In the genomic region with DNA sequence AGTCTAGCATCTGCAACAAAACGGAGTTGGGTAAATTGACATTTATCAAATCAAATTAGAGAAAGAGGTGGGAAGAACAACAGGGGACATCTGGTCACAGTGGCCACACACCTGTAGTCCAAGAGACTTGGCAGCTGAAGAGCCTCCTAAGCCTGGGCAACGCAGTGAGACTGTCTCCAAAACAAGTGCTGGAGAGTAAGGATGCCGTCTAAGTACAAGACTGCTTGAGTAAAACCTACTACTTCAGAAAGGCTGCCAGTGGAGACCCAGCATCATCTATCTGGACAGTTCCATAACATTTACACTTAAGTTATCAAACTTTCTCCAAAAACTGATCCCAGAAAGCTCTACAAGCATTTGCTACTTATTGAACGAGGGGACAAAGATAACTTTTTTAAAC, we compare ENCODE assay signal across 8 mouse cellular contexts. TPM values are rescaled to one million over a fixed set of nuclear protein-coding genes. Genes with fewer than 3 reads are reported as not detected.
DNase-seq lines count a peak whose midpoint lies in the region; ATAC-seq and TF ChIP-seq lines count a peak whose summit lies in the region.

No protein-coding gene starts in this region.

- H3K9me3 ChIP-seq in limb, embryonic 14.5 days (ENCODE audit: control insufficient read depth, low read length) = no peaks in the 10 kb centered on the region

- no peak for ATAC-seq in limb, embryonic 14.5 days (ENCODE audit: low FRiP score, low read depth)

- no peak overlapping the region for H3K27ac ChIP-seq in testis, adult 2 months (ENCODE audit: control insufficient read depth, insufficient read depth, low read depth, low read length)
- no peak overlapping the region for H3K27ac ChIP-seq in limb, embryonic 14.5 days (replicated peaks; ENCODE audit: low read depth, low read length)

- H3K4me1 ChIP-seq in testis, adult 2 months (ENCODE audit: control insufficient read depth, insufficient read depth, low read length) = peaks cover 11% of the 10 kb centered on the region
- H3K4me1 ChIP-seq in limb, embryonic 14.5 days (ENCODE audit: control insufficient read depth, insufficient read depth, low read length) = peaks cover 19% of the 10 kb centered on the region

- H3K4me2 ChIP-seq in limb, embryonic 14.5 days (replicated peaks; ENCODE audit: low read depth, low read length, severe bottlenecking) = peak overlapping the region; percentile 72

- no peaks in the 10 kb centered on the region for H3K27me3 ChIP-seq in testis, adult 2 months (ENCODE audit: control insufficient read depth, insufficient read depth, low read length)
- H3K27me3 ChIP-seq in limb, embryonic 14.5 days (ENCODE audit: control insufficient read depth, insufficient read depth, low read length) = no peaks in the 10 kb centered on the region

- WGBS in limb, embryonic 14.5 days = 63% methylated on average over 4 of the region's 4 CpGs

- intact Hi-C loops in heart, postnatal 14 days (cut with DNase I) = loop anchor here (5.0 to 10.0 kb wide), 2 partner anchors 48 to 440 kb away; partner anchors contain the start of gene Sec31a

- H3K4me3 ChIP-seq in testis, adult 2 months (ENCODE audit: control insufficient read depth, low read depth, low read length) = peak overlapping the region; percentile 10
- H3K4me3 ChIP-seq in limb, embryonic 14.5 days (replicated peaks; ENCODE audit: low read length) = peak overlapping the region; percentile 96

- H3K9ac ChIP-seq in limb, embryonic 14.5 days (ENCODE audit: low read depth, low read length, severe bottlenecking) = no peak overlapping the region

- peak; percentile 55 for DNase-seq in heart, adult 11 months
- no peak for DNase-seq in heart, postnatal 14 days
- DNase-seq in testis, postnatal 14 days (ENCODE audit: low spot score) = no peak
- no peak for DNase-seq in limb, embryonic 14.5 days (ENCODE audit: low spot score)
- DNase-seq in layer of hippocampus, postnatal 25 days (ENCODE audit: extremely low spot score in 1 of 2, low spot score in 1 of 2) = no peak
- no peak for DNase-seq in ovary, adult 18-20 months (ENCODE audit: low spot score)
- DNase-seq in ovary, postnatal 36 days (ENCODE audit: low spot score) = no peak

- H3K36me3 ChIP-seq in testis, adult 2 months (ENCODE audit: control insufficient read depth, insufficient read depth, low read length) = no peaks in the 10 kb centered on the region
- H3K36me3 ChIP-seq in limb, embryonic 14.5 days (ENCODE audit: control insufficient read depth, insufficient read depth, low read length) = peaks cover 22% of the 10 kb centered on the region

- TF ChIP-seq CTCF in testis, adult 2 months (IDR thresholded peaks at IDR 0.05; ENCODE audit: control insufficient read depth, insufficient read depth, insufficient replicate concordance, low read depth, low read length) = no peak

- no peak for TF ChIP-seq POLR2A in testis, adult 2 months (IDR thresholded peaks at IDR 0.05; ENCODE audit: control insufficient read depth, low read depth, low read length)
- no peak for TF ChIP-seq POLR2A in limb, embryonic 14.5 days (IDR thresholded peaks at IDR 0.05; ENCODE audit: borderline replicate concordance, extremely low read depth, insufficient read depth, insufficient read length)

RNA-seq across cellular contexts. Expression of gene Hnrnpd, which starts 3.7 kb away (rescaled TPM):
- total RNA-seq in heart, postnatal 14 days (2021) = 100 to 1,000 TPM in 1 of 2 experiments, 10 to 100 TPM in 1; 93.8 to 101 TPM
- 19.3 and 28.3 TPM in 2 replicates for polyA plus RNA-seq in testis, adult 2 months (2012; rRNA removed)
- 224 and 369 TPM in 2 replicates for polyA plus RNA-seq in limb, embryonic 14.5 days (2012; rRNA removed)
- polyA plus RNA-seq in limb, embryonic 14.5 days (2014; fragmentation: Nextera tagmentation; extraction: Ambion mirVana) = 168 and 184 TPM in 2 replicates
- total RNA-seq in layer of hippocampus, postnatal 25 days (2021) = 100 to 1,000 TPM; 179 to 219 TPM

RNA-seq across cellular contexts. Expression of gene 4930524J08Rik, which starts 3.8 kb away (rescaled TPM):
- total RNA-seq in heart, postnatal 14 days (2021) = 1 to 10 TPM in 1 of 2 experiments, under 1 TPM in 1; 0.50 to 1.5 TPM
- polyA plus RNA-seq in testis, adult 2 months (2012; rRNA removed) = 14.1 and 17.2 TPM in 2 replicates
- polyA plus RNA-seq in limb, embryonic 14.5 days (2012; rRNA removed) = 6.6 and 7.7 TPM in 2 replicates
- polyA plus RNA-seq in limb, embryonic 14.5 days (2014; fragmentation: Nextera tagmentation; extraction: Ambion mirVana) = 2.0 and 2.4 TPM in 2 replicates
- total RNA-seq in layer of hippocampus, postnatal 25 days (2021) = 1 to 10 TPM; 1.6 to 2.1 TPM
